Mouse (Mus musculus) bone marrow macrophage, adult 2 months (primary cell): Measurements from ENCODE around the gene Itsn1.

Source experiments
- CTCF ChIP-seq: IDR thresholded peaks from 2 replicates; pipeline ENCODE4 v1.5.1; 2012; ENCODE audit warnings: low read depth, mild to moderate bottlenecking, low read length, moderate library complexity
- POLR2A ChIP-seq: IDR thresholded peaks from 2 replicates; pipeline ENCODE4 v1.6.1; 2012; ENCODE audit warnings: mild to moderate bottlenecking, low read depth, low read length, borderline replicate concordance

GRCm38 (mm10) chr16:91754957-91755356 is 25.9 kb downstream of the Itsn1 start:
- TF ChIP-seq CTCF (no peak), POLR2A (no peak)
